Mouse (Mus musculus): ENCODE data around the gene Dok3.

Gene Dok3

DNA sequence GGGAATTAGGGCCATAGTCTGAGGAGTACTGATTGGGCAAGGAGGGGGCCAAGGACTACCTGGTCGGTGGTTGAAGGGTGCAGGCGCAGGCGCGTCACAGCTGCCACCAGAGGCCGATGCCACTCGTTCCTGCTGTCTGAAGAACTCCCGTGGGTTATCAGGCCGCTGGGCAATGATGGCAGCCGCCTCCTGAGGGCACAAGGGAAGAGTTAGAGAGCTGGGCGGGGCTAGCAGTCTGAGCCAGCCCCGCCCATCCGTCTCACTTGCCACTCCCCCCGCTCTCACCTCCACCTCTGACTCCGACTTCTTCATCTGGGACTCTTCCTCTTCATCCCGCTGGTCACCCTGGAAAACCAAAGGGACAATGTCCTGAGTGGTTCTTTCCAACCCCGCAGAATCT, 51.6 kb downstream of the Dok3 start:
- DNase-seq (ENCODE audit: low read depth, low spot score), result no peak

DNA sequence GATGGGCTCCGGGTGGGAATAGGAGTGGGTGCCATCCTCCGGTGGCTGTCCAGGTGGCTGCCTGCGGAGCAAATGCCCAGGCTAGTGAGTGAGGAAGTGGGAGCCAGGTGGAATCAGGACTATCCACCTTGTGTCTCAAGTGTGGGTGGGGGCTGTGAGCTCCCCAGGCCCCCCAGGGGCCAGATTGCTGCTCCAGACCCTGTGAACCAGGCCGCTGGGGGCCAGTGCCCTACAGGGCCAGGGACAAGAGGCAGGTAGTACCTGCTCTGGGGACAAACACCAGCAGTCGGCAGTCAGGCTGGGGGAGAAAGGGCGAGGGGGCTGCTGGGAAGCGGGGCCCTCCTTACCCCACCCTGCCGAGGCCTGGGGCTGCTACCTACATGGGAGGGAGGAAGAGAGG, 52.8 kb downstream of the Dok3 start:
- no peak for DNase-seq (ENCODE audit: low read depth, low spot score)

DNA sequence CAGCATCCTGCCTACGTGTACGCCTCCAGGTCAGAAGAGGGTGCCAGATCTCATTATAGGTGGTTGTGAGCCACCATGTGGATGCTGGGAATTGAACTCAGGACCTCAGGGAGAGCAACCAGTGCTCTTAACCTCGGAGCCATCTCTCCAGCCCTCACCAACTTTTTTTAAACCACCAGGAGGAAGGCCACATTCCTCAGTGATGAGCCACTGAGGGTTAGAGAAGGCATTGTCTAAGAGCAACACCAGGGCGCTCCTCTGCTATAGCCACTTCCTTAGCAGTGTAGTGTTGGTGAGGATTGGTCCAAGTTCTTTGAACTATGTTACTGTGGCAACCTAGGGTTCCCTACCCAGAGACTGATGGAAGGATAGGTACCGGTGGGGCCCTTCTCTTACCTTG, 53.3 kb downstream of the Dok3 start:
- no peak for DNase-seq (ENCODE audit: low read depth, low spot score)

DNA sequence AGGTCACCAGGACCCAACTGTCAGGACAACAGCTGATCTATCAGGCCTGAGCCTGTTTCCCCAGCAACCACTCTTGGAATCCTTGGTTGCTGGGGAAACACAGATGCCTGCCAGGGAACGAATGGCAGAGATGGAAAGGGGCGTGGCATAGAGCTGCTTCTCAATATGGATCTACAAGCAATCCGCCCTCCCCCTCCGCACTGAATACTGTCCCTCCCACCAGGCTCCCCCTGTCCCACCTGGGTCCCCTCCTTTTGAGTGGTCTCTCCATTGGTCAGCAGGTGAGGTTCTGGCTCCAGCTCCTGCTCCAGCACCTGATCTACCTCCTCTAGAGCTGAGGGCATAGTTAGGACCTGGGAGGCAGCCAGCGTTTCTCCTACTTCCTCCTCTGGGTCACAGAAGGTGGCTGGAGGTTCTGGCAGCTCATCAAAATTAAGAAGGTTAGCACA, 54.5 kb downstream of the Dok3 start:
- DNase-seq (ENCODE audit: low read depth, low spot score), result no peak

DNA sequence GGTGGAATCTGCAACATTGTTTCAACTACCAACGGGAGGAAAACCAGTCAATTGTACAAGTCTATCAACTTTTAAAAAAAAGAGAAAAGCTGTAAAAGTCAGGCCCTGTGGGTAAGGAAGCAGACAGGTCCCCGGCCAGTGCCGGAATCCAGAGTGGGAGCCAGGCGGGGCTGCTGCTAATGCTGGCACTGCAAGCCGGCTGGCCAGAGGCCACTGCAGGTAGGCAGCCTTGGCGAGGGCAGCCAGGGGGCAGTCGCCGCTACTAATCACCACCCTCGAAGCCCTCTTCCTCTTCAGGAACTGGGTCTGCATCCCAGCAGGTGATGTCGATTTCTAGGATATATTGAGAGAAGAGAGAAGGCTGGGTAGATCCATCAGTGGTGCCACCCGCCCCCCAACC, 55.1 kb downstream of the Dok3 start:
- DNase-seq (ENCODE audit: low read depth, low spot score), result no peak

All from brain, embryonic 18.5 days (tissue).